Mouse (Mus musculus): Measurements from ENCODE around the gene Krr1. TPM values are rescaled to one million over a fixed set of nuclear protein-coding genes. Genes with fewer than 3 reads are reported as not detected.

The Krr1 gene
- polyA plus RNA-seq, 1 experiment from 2014 or later, result 40.0 TPM

Other genes with a start within 250 kb of the Krr1 start
- gene Glipr1, start 30.0 kb downstream of the Krr1 start, polyA plus RNA-seq (2016; fragmentation: Nextera tagmentation; extraction: Ambion mirVana), result 6.3 and 6.9 TPM in 2 replicates
- gene Glipr1l1, start 87.5 kb downstream of the Krr1 start, polyA plus RNA-seq (2016; fragmentation: Nextera tagmentation; extraction: Ambion mirVana), result not detected in 2 replicates
- gene Glipr1l2, start 110.7 kb downstream of the Krr1 start, polyA plus RNA-seq (2016; fragmentation: Nextera tagmentation; extraction: Ambion mirVana), result not detected in 2 replicates
- gene Glipr1l3, start 187.7 kb downstream of the Krr1 start, polyA plus RNA-seq (2016; fragmentation: Nextera tagmentation; extraction: Ambion mirVana), result not detected in 2 replicates
- 0.07 TPM in 1 of 2 replicates, not detected in the other for gene Caps2, start 191.0 kb downstream of the Krr1 start, polyA plus RNA-seq (2016; fragmentation: Nextera tagmentation; extraction: Ambion mirVana)

Data from liver, embryonic 12.5 days (tissue).